Mouse (Mus musculus) heart, adult 9 months (tissue): ENCODE measurements around the gene Bahd1.

Experiments
- DNase-seq, 2 experiments: peaks; one replicate each; pipeline ENCODE4 v3.0.0; 2022; ENCODE audit warnings: low spot score in 2 of 2

Gene Bahd1

DNA sequence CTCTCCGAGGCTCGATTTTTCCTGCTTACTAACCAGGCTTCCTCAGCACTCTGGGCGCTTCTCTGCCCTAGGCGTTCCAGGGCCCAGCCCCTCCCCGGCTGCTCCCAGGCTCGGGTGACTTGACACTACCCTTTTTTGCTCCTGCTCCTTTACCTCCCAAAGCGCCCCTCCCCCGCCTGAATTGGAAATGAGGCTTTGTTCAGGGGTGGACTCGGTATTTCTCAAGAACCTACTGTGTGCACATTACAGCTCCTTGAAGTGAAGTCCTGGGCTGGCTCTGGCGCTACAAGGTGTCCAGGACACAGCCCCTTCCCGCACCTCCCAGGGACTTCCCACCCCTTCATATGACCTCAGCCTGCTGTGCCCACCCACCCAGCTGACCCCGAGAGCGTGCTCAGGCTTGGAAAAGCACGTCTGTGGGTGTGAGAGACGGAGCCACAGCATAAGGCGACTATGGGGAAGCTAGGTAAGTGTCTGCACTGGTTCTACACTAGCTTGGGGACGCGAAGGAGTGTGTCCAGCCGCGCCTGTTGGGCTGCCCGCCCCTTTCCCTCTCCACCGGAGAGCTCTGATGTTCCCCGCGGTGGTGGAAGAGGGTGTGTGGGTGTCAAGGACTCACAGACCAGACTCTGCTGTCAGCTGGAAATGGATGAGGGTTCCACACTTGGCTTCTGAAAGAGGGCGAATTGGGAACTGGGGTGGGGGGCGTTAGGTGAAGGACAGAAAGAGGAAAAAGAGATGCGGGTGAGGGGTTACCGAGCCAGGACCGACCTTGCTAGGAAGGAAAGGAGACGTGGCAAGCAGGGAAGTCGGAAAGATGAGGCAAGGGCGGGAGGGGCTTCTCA lies at the start of gene Bahd1:
Bahd1 (plus strand) TSS at position 397 of the 845 bp plus-strand sequence.
- no peak for DNase-seq

DNA sequence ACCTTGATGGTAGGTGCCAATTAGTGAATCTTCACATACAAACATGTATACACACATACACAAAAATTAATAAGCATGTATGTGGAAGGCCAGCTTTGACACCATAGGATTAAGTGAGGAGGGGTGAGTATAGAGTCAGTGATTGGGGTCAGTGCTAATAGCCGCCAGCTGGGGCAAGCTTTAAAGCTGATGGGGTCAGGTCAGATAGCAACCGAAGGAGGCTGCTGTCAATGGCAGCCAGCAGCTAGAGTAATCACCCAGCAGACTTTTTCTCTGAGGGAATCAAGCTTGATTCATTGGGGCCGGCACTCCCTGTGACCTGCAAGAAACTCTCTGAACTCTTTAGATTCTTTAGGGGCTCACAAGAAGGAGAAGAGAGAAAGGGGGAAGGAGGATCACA lies 48.4 kb upstream of the Bahd1 start:
- DNase-seq: no peak

DNA sequence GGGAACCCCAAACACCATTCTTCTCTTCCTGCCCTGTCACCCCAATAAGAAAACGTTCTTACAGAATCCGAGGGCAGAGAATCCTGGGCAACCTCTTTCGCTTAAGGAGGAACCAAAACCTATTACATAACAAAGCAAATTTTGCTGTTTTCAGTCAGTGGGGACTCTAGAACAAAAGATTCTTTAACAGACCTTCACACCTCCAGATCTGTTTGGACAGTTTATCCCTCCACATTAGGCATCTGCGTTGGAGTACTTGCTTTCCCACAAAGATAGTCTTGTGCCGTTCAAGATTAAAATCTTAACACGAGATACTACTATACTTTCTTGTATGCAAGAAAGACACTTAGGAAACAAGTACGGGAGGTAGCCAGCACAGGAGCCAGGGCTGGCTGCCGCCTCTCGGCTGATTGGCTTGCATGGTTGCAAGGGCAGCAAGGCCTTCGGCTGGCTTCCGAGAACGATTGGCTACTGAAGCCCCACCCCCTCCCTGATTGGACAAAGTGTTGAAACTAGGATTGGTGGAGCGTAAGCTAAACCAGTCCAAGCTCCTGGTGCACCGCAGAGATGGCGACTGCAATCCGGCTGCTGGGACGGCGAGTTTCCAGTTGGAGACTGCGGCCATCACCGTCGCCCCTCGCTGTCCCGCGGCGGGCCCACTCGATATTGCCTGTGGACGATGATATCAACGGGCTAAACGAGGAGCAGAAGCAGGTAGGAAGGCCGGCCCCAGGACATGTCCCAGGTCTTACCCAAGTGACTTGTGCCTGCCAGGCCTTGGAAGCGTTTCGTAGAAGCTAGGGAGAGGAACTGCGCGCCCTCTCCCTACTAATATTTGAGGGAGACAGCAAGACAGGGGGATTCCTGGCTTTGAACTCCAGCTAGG lies 38.5 kb upstream of the Bahd1 start, which contains the start of gene Ivd:
Ivd (plus strand) TSS at position 501 of the 886 bp plus-strand sequence.
- peak; percentile 94 to 96 for DNase-seq

DNA sequence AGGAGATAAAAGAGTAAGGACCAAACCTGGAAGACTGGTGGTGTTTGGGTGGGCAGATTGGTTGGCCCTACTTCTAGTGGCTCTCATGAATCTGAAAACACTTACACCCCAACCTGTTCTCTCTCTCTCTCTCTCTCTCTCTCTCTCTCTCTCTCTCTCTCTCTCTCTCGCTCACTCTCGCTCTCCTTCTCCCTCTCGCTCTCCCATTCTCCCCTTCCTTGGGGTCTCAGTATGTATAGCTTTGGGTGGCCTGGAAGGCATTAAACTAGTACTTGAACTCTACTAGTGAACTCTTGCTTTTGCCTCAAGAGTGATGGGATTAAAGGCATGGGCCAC lies 37.9 kb upstream of the Bahd1 start:
- DNase-seq: no peak

DNA sequence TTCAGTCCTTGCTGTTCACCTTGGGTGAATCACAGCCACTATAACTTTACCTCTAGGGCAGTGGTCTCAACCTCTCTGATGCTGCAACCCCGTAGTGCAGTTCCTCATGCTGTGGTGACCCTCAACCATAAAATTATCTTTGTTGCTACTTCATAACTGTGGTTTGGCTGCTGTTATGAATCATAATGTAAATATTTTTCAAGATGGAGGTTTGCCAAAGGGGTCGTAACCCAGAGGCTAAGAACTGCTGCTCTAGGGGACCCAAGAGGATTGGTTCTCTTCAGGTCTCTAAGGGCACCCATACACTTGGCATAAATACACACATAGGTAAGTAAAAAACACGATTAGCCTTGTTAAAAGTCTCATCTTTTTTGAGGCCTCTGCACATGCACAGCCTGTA lies 29.6 kb upstream of the Bahd1 start:
- DNase-seq: no peak

DNA sequence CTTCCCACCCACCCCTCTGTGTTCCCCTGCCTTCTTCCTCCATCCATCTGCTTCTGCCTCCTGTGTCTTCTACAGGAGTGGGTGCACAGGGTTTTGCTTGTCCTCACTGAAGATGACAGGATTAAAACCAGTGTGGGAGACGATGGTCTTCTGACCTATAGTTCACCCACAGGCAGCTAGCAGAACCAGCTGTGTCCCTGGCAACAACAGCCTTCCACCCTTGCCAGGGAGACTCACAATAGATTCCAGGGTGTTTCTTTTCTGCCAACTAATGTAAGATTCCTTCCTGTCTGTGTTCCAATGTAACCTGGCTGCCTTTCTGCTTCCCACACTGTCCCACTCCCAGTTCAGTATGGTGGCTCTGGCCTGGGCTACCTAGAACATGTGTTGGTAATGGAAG lies 29.1 kb upstream of the Bahd1 start:
- DNase-seq: no peak

DNA sequence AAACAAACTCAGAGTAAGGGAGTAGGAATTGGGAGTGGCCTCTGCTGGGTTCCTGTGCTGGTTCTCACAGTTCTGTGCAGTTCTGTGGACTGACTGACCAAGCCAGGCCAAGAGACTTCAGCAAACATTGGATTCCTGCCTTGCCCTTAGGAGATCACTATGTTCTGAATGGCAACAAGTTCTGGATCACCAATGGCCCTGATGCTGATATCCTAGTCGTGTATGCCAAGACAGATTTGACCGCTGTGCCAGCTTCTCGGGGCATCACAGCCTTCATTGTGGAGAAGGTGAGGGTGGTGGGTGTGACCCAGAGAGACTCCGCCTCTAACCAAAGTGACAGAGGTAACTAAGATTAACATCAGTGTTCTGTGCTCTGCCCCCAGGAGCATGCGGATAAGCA lies 27.2 kb upstream of the Bahd1 start:
- no peak for DNase-seq

DNA sequence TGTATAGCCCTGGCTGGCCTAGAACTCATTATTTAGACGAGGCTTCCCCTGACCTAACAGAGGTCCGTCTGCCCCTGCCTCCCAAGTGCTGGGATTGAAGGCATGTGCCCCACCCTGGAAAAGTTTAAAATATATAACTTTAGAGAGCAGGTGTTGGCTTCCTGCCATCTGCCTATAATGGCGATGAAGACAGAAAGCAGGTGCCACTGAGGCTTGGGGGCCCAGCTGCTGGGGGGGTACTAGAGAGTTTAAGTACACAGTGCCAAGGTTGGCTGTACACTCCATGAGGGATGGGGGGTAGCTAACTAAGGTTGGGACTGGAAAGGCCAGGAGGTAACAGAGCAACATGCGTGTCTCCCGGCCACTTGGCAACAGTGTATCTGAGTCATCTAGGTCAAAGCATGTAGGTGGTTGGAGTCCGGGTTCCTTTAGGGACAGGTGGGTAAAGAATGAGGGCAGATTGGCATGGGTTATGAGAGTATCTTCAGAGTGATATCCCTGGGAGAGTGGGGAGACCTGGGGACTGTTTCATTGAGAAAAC lies 26.2 kb upstream of the Bahd1 start:
- no peak for DNase-seq

DNA sequence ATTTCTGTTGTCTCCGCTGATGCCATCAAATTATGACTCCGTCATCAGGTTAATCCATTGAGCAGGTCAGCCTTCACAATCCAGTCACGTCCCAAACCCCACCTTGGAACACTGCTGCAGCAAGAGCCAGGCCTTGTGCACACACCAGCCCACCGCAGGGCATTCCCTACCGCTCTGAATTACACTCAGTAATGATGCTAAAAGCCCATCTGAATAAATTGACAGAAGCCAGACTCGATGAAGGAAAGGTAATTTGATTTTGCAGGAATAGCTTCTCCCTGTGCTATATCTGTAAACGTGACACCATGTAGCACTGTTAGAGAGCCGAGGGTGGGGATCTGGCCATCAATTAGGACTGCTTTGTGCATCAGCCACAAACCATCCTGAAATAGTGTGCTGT lies 24.9 kb upstream of the Bahd1 start:
- no peak for DNase-seq

DNA sequence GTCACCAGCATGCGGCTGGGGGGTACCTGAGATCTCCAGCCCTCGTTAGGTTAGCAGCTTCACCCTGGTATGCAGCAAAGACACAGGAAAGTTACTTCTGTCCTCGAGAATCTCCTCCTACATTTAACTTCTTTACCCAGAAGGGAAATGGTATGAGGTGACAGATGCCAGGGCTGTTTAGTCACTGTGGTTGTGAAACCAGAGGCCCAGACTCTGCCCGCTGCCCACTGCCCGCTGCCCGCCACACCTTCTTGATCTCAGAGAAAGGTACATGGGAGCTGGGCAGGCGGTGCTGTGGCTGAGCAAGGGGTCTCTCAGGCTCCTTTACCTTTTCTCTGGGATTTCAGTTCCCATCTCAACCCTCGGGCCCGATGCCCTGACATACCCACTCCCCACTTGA lies 23.7 kb upstream of the Bahd1 start:
- no peak for DNase-seq

DNA sequence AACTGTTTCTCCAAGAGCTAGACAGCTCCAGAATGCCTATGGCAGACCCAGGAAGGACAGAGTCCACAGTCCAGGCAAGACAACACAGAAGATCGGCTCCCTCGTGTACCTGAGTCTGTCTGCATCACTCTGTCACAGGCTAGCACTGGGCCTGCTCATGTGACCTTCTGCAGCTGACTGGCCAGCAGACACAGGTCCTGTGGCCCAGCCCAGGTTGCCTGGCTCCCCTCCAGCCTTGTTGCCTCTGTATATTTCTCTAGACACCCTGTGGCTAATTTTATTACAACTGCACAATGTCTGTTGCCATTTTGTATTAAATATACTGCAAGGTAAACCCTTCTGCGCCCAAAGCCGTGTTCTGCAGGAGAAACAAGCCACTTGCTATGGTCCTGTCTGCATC lies 19.2 kb upstream of the Bahd1 start:
- DNase-seq: no peak

DNA sequence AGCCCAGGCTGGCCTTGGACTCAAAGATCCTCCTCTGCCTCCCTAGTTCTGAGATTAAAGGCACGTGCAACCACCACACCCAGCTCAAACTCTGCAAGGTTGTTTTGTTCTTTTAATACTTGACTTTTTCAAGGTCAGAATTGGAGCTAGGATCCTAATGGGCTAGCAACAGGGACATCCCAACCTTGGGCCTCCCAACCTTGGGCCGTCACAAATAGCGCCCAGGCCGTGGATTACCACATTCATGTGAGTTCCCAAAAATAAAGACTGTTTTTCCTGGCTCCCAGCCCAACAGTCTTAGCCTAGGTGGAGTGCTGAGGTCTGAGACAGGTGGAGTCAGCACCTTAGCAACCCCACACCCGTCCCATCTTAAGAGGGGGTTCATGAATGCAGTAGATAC lies 18.2 kb upstream of the Bahd1 start:
- no peak for DNase-seq

DNA sequence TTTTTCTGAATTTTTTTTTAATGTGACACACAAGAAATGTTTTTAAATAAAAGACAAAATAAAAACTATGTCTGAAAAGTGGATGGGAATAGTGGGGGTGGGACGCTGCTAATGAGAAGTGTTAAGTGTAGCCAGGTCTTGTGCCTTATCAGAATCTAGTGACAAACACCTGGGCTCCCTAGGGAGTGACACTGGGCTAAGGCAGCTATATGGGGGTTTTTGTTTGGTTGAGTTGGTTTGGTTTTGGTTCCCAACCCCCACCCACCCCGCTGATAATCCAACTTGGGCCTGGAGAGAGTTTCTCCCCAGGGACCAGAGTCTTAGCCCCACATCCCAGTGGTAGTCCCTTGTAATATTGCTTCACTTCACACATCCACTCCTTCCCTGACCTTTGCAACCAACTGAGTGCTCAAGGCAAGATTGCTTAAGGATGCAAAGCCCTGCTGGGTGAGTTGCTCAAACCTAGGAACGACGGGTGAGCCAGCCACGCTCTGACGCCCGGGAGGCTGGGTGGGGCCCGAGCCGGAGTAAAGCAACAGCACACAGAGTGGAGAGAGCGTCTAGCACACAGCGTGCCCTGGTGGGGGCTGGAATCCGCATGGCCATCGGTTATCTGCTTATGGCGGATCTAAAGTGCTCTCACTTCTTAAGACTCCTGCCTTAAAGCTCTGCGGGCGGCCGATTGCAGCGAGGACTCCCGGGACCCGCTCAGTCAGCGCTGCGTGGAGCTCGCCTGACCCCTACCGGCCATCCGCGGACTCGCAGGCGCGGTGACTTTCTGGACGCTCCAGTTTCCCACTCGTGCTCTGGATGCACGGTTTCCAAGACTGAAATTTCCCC lies 17.1 kb upstream of the Bahd1 start:
- DNase-seq: peak in 1 of 2 experiments; percentile 83

DNA sequence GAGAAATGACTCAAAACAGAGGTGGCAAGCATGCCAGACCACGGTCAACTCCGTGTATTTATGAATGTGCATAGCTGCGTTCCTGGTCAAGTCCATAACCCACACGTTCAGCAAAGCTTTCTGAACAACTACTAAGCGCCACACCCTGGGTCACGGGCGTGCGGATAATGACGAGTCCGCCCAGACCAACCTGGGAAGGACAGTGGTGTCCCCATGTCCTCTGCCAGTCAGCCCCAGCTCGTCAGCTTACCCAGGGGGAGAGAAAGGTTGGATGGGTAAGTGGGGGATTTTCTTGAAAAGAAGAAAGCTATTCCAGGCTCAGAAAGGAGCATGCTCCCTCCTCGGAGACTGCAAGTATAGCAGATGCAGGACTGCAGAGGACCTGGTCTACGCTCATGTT lies 12.7 kb upstream of the Bahd1 start:
- no peak for DNase-seq

DNA sequence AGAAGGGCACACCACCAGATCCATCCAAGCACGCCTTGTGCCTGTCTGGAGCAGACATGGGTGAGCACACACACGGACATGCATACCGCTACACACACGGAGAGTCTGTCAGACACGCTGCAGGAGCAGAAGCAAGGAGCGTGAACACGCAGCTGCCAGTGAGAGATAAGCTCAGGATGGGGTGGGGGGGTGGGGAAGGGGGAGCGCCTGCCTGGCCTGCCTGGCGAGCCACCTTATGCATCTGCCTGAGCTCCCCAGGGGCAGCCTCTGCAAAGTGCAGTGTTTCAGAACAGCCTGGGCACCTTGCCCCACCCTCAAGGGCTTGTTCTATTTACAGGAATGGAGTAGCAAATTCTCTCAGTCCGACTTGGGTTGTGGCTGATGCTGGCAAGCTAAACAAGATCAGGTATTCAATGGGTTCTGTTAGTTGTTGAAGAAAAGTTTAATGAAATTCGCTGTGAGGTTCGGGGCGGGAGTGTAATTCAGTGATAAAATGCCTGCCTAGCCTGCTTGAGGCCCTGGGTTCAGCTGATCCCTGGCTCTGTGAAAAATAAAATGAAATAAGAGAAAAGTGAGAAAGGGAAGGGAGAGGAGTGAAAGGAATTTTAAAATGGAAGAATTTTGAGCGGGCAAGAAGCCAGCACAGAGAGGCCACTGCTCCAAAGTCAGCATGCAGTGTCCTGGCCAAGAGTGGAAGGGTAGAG lies 12.2 kb upstream of the Bahd1 start:
- DNase-seq: no peak

DNA sequence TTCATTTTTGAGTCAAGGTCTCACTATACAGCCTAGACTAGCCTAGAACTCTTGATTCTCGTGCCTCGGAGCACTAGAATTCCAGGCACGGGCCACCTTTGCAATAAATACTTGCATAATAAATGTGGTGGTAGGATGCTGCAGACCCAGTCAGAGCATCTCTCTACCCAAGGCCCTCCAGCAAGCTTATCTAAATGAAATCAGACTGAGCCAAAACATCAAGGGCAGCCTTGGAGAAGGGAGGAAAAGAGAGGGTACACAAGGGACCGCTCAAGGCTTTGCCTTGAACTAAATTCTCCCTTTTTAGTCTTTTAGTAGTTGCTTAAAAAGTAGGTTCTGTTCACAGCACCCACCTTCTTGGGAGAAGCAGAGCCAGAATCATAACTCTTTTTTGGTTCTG lies 9.0 kb upstream of the Bahd1 start:
- no peak for DNase-seq

DNA sequence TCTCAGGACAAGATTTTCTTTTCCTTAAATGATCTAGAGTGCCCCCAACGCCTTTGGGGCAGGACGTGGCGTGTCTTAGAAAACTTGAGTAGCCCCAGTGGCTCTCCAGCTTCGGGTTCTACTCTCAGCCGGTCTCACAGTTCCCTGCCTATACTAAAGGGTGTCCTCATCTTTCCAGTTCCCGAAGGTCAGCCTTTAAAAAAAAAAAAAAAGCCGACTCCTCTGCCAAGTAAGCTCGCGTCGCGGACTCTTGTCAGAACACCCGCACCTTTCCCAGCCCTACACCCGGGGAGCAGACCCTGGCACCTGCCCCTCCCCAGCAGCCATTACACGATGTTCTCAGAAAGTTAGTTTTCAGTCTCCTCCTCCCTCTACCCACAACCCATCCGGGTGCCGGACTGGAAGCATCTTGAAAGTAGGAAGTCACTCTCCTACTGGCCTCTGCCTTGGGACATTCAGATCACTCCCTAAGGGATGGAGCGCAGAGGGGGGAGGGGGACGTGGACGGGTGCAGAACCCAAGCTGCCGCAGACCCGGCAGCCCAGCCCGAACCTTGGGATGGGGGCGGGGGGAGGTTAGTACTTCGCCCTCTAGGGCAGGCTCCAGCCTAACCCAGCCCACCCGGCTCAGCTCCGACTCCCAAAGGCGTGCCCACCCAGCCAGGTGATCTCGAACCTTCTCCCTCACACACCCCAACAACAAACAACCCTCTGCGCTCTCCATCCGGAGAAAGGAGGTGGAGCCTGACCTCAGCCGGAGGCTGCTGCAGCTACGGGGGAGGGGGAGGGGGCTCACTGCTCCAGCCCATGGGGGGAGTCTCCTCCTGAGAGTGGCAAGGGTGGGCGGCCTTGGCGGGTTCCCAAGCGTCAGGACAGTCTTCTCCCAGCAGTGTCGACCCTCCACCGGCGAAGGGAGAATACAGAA lies 3.9 kb upstream of the Bahd1 start:
- peak; percentile 42 to 45 for DNase-seq

DNA sequence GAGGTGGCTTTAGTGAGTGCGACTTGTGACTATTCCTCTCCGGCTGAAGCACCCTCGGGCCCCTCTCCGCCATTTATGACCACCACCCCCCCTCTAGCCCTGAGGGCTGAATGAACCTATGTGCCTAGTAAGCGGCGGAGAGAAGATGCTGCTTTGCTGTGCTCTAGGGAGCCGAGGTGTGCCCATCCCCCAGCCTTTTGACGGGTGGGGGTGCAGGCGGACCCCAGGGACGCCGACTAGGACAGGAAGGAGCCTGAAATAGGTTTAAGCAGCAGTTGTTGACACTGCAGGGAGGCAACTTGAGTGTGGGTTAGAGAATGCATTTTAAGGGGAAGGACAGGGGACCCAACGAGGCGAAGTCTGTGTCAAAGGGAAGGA lies 3.3 kb upstream of the Bahd1 start:
- DNase-seq: no peak

DNA sequence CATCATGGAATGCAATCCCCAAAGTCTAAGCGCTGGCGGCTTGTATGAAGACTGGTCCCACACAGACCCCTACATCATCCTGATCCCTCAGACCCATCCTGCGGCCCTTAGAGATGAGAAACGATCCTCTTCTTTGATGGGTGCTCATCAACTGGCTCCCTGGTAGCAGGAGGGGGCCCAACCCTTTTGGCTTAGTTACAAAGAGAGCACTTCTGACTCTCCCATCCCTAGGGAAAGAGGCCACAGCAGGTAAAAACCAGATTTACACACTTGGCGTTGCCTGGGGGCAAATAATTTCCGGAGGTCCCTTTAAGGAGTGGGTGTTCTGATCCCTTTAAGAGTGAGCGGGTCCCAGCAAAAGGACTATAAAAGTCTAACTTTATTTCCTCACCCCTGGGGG lies 2.8 kb upstream of the Bahd1 start:
- DNase-seq: no peak

DNA sequence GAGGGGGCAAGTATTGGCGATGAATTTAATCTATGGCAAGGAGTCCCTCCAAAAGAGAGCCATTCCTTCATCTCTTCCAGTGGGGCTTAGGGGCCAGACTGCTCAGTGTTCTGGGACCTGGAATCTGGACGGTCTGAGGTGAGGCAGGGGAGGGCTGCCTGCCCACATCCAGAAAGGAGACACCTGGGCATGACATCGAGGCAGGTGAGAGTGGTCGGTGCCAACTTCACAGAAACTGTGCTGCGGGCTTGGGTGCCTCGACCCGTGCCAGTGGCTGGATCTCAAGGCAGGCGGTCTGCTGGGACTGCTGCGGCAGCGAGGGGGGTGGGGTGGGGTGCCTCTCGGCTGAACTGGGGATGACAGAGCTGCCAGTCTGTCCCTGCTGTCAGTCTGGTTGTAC lies 2.4 kb upstream of the Bahd1 start:
- no peak for DNase-seq
